Mouse (Mus musculus) CH12.LX (cell line): ENCODE data around the gene Pan3. TPM values are rescaled to one million over a fixed set of nuclear protein-coding genes. Genes with fewer than 3 reads are reported as not detected.

Source experiments
- DNase-seq: peaks from one replicate; pipeline ENCODE4 v3.0.0-alpha.2; 2013; ENCODE audit errors: extremely low read depth
- H3K27ac ChIP-seq: 2 replicates; pipeline ENCODE4 v1.5.1; 2012; ENCODE audit warnings: low read depth, mild to moderate bottlenecking, control low read depth, moderate library complexity; ENCODE audit not compliant: insufficient read depth
- H3K27me3 ChIP-seq: replicated peaks from 2 replicates; pipeline ENCODE3; 2012; ENCODE audit warnings: inconsistent platforms
- H3K36me3 ChIP-seq, 2 experiments: replicated peaks in 1 of 2; 2 replicates each; pipeline versions ENCODE3 to v1.6.1; 2012; ENCODE audit warnings: inconsistent platforms in 1 of 2, low read length in 1 of 2, mild to moderate bottlenecking in 1 of 2, mixed read lengths in 1 of 2, moderate library complexity in 1 of 2; ENCODE audit not compliant: control insufficient read depth in 1 of 2, insufficient read depth in 1 of 2
- H3K4me1 ChIP-seq, 2 experiments: 2 replicates each; pipeline ENCODE4 v1.6.1; 2012; ENCODE audit warnings: inconsistent platforms in 1 of 2, moderate library complexity in 1 of 2; ENCODE audit not compliant: insufficient read depth in 2 of 2, control insufficient read depth in 1 of 2
- H3K4me2 ChIP-seq: 2 replicates; pipeline ENCODE4 v1.6.1; 2012; ENCODE audit warnings: low read depth, mild to moderate bottlenecking, control low read depth; ENCODE audit not compliant: poor library complexity, insufficient read depth, severe bottlenecking
- H3K4me3 ChIP-seq, 3 experiments: fragments of 150-350 bp in 1 of 3; sonication (generic) in 1 of 3; replicated peaks in 1 of 3; 2 replicates each; pipeline versions ENCODE3 to v1.5.1; 2011 to 2012; ENCODE audit warnings: low read depth in 2 of 3, low read length in 2 of 3, mild to moderate bottlenecking in 2 of 3, moderate library complexity in 2 of 3, control low read depth in 1 of 3, improper control_type of control experiment in 1 of 3, inconsistent platforms in 1 of 3, mixed read lengths in 1 of 3; ENCODE audit not compliant: poor library complexity in 1 of 3
- H3K79me2 ChIP-seq: replicated peaks from 2 replicates; pipeline ENCODE4 v1.6.1; 2012; ENCODE audit warnings: mild to moderate bottlenecking, moderate library complexity; ENCODE audit not compliant: control insufficient read depth, poor library complexity, insufficient read depth, severe bottlenecking; ENCODE audit errors: extremely low read depth
- H3K9ac ChIP-seq: 2 replicates; pipeline ENCODE4 v1.6.1; 2012; ENCODE audit warnings: low read depth, mild to moderate bottlenecking, control low read depth, moderate library complexity; ENCODE audit not compliant: insufficient read depth
- H3K9me3 ChIP-seq: replicated peaks from 2 replicates; pipeline ENCODE3; 2012; ENCODE audit warnings: low read length, inconsistent platforms, mixed read lengths
- CHD1 ChIP-seq: IDR thresholded peaks from 2 replicates; pipeline ENCODE4 v1.6.1; 2012; ENCODE audit warnings: low read depth, low read length, improper control_type of control experiment, inconsistent platforms
- CHD2 ChIP-seq: IDR thresholded peaks from 2 replicates; pipeline ENCODE4 v1.6.1; 2011; ENCODE audit warnings: low read length, improper control_type of control experiment
- E2F4 ChIP-seq: IDR thresholded peaks from 2 replicates; pipeline ENCODE4 v1.6.1; 2011; ENCODE audit warnings: low read depth, low read length, improper control_type of control experiment; ENCODE audit not compliant: insufficient replicate concordance
- ETS1 ChIP-seq: conservative IDR thresholded peaks from 2 replicates; pipeline ENCODE4 v1.6.1; 2012; ENCODE audit warnings: low read depth, mild to moderate bottlenecking, inconsistent platforms, low read length, improper control_type of control experiment, moderate library complexity
- GABPA ChIP-seq: IDR thresholded peaks from 2 replicates; pipeline ENCODE4 v1.6.1; 2012; ENCODE audit warnings: low read depth, low read length, improper control_type of control experiment, inconsistent platforms; ENCODE audit not compliant: insufficient replicate concordance
- HCFC1 ChIP-seq: IDR thresholded peaks from 2 replicates; pipeline ENCODE4 v1.6.1; 2012; ENCODE audit warnings: low read depth, mild to moderate bottlenecking, inconsistent platforms, low read length, improper control_type of control experiment
- IRF4 ChIP-seq: IDR thresholded peaks from 2 replicates; pipeline ENCODE4 v1.6.1; 2014; ENCODE audit warnings: low read depth, mild to moderate bottlenecking, inconsistent platforms, low read length, improper control_type of control experiment
- KAT2A ChIP-seq: IDR thresholded peaks from 2 replicates; pipeline ENCODE4 v1.6.1; 2012; ENCODE audit warnings: low read length, improper control_type of control experiment, inconsistent platforms; ENCODE audit not compliant: insufficient replicate concordance
- MAFK ChIP-seq: IDR thresholded peaks from 2 replicates; pipeline ENCODE4 v1.6.1; 2011; ENCODE audit warnings: low read length, improper control_type of control experiment; ENCODE audit not compliant: insufficient replicate concordance
- MAZ ChIP-seq: IDR thresholded peaks from 2 replicates; pipeline ENCODE4 v1.6.1; 2012; ENCODE audit warnings: low read depth, mild to moderate bottlenecking, inconsistent platforms, low read length, improper control_type of control experiment, moderate library complexity
- MEF2A ChIP-seq: IDR thresholded peaks from 2 replicates; pipeline ENCODE4 v1.6.1; 2014; ENCODE audit warnings: low read depth, mild to moderate bottlenecking, inconsistent platforms, low read length, improper control_type of control experiment, borderline replicate concordance
- MXI1 ChIP-seq: IDR thresholded peaks from 2 replicates; pipeline ENCODE4 v1.6.1; 2011; ENCODE audit warnings: mild to moderate bottlenecking, low read depth, low read length, improper control_type of control experiment
- NRF1 ChIP-seq: IDR thresholded peaks from 2 replicates; pipeline ENCODE4 v1.6.1; 2014; ENCODE audit warnings: low read depth, mild to moderate bottlenecking, inconsistent platforms, low read length, improper control_type of control experiment, moderate library complexity
- PAX5 ChIP-seq: IDR thresholded peaks from 2 replicates; pipeline ENCODE4 v1.6.1; 2012; ENCODE audit warnings: low read length, inconsistent platforms, mixed read lengths
- RCOR1 ChIP-seq: conservative IDR thresholded peaks from 2 replicates; pipeline ENCODE4 v1.6.1; 2012; ENCODE audit warnings: low read depth, mild to moderate bottlenecking, inconsistent platforms, low read length, improper control_type of control experiment
- SMC3 ChIP-seq: IDR thresholded peaks from 2 replicates; pipeline ENCODE4 v1.6.1; 2011; ENCODE audit warnings: low read depth, low read length, improper control_type of control experiment
- TCF12 ChIP-seq: IDR thresholded peaks from 2 replicates; pipeline ENCODE4 v1.6.1; 2014; ENCODE audit warnings: low read depth, mild to moderate bottlenecking, inconsistent platforms, low read length, improper control_type of control experiment
- USF1 ChIP-seq: IDR thresholded peaks from 2 replicates; pipeline ENCODE4 v1.6.1; 2014; ENCODE audit warnings: low read depth, mild to moderate bottlenecking, inconsistent platforms, low read length, improper control_type of control experiment
- ZC3H11A ChIP-seq: IDR thresholded peaks from 2 replicates; pipeline ENCODE4 v1.6.1; 2012; ENCODE audit warnings: low read depth, mild to moderate bottlenecking, inconsistent platforms, low read length, improper control_type of control experiment
- ZMIZ1 ChIP-seq: IDR thresholded peaks from 2 replicates; pipeline ENCODE4 v1.6.1; 2012; ENCODE audit warnings: low read depth, mild to moderate bottlenecking, inconsistent platforms, low read length, improper control_type of control experiment
- ZNF384 ChIP-seq: IDR thresholded peaks from 2 replicates; pipeline ENCODE4 v1.6.1; 2012; ENCODE audit warnings: low read depth, low read length, improper control_type of control experiment, inconsistent platforms
- dilution Hi-C: fragments of 300-500 bp; cut with MboI; formaldehyde crosslinking; loops from 2 replicates; pipeline ENCODE4 v1.14.3; 2020; ENCODE audit warnings: low sequenced_read_pairs; ENCODE audit not compliant: extremely low pct_unique_long_range_greater_than_20kb, extremely low pct_ligation_motif_present
- in situ Hi-C: fragments of 300-500 bp; cut with MboI; formaldehyde crosslinking; loops from 3 replicates; pipeline ENCODE4 v1.14.3; 2019; ENCODE audit warnings: low sequenced_read_pairs, low pct_ligation_motif_present, low pct_unique_long_range_greater_than_20kb, mixed read lengths
- polyA plus RNA-seq: library from polyadenylated mRNA; unstranded; fragments of >175 nt; gene quantifications from 2 replicates; pipeline ENCODE4 v1.2.1, GENCODE M21; 2012; ENCODE audit warnings: low read depth; ENCODE audit not compliant: insufficient read length
- total RNA-seq, 2 experiments: library from RNA; depleted of rRNA; stranded (reverse); fragments of 300-350 nt in 1 of 2; fragments of >200 nt in 1 of 2; gene quantifications; 2 replicates each; pipeline ENCODE4 v1.2.3; 2012 to 2014

Gene Pan3
- total and polyA plus RNA-seq, 3 experiments = 37.6 to 43.5 (median 40.2) TPM

- no peaks in the 10 kb centered on the region for H3K27me3 ChIP-seq
- peaks cover 20 to 62% of the 10 kb centered on the region in 2 experiments for H3K36me3 ChIP-seq
- DNase-seq = no peak
- no peak overlapping the region for H3K27ac ChIP-seq
- H3K79me2 ChIP-seq = peaks cover 17% of the 10 kb centered on the region
- H3K9ac ChIP-seq = no peak overlapping the region
- peaks cover 0 to 17% of the 10 kb centered on the region in 2 experiments; a peak in 3 of 4 replicates for H3K4me1 ChIP-seq
- in situ Hi-C loops (no loop called here), dilution Hi-C loops (no loop called here)
- H3K4me2 ChIP-seq = no peak overlapping the region
- no peak overlapping the region for H3K4me3 ChIP-seq
- H3K9me3 ChIP-seq = no peaks in the 10 kb centered on the region
- no peak for TF ChIP-seq MEF2A
- TF ChIP-seq ETS1 = no peak
- TF ChIP-seq ZC3H11A = no peak
- TF ChIP-seq PAX5 = no peak
- TF ChIP-seq USF1 = no peak
- no peak for TF ChIP-seq E2F4
- no peak for TF ChIP-seq TCF12
- TF ChIP-seq NRF1 = no peak
- no peak for TF ChIP-seq KAT2A
- no peak for TF ChIP-seq MXI1
These were observed 33.3 kb downstream of the Pan3 start for GRCm38 (mm10) chr5:147463251-147463650.

- Histone ChIP-seq H3K9me3 (no peaks in the 10 kb centered on the region), H3K4me1 (peaks cover 0 to 20% of the 10 kb centered on the region in 2 experiments; a peak in 2 of 4 replicates), H3K27me3 (no peaks in the 10 kb centered on the region), H3K4me3 (no peak overlapping the region), H3K36me3 (peaks cover 26 to 62% of the 10 kb centered on the region in 2 experiments), H3K79me2 (peaks cover 11% of the 10 kb centered on the region), H3K27ac (no peak overlapping the region), H3K9ac (no peak overlapping the region), H3K4me2 (no peak overlapping the region)
- dilution Hi-C loops = no loop called here
- TF ChIP-seq ZNF384 = no peak
- no peak for TF ChIP-seq RCOR1
- TF ChIP-seq SMC3 = no peak
- TF ChIP-seq IRF4 = no peak
- TF ChIP-seq ETS1 = no peak
- no peak for TF ChIP-seq MAZ
- no peak for TF ChIP-seq HCFC1
- no peak for TF ChIP-seq MAFK
- TF ChIP-seq E2F4 = no peak
- TF ChIP-seq PAX5 = no peak
- TF ChIP-seq USF1 = no peak
- TF ChIP-seq GABPA = no peak
- no peak for TF ChIP-seq CHD2
- TF ChIP-seq CHD1 = no peak
- no peak for TF ChIP-seq ZMIZ1
- in situ Hi-C loops = no loop called here
- no peak for DNase-seq
These were observed 36.4 kb downstream of the Pan3 start for GRCm38 (mm10) chr5:147466361-147466760.
